Mouse (Mus musculus) Muller cell, postnatal 12 days (primary cell): ENCODE data around the gene Shc3.

Experiments used
- DNase-seq: peaks from one replicate; pipeline ENCODE4 v3.0.0-alpha.2; 2015; ENCODE audit errors: inconsistent ontology term

Shc3 gene

GRCm38 (mm10) chr13:51568911-51569684, at the start of gene Shc3:
TSS of gene Shc3 (minus strand) at chr13:51569419.
- peak; percentile 91 for DNase-seq

DNA sequence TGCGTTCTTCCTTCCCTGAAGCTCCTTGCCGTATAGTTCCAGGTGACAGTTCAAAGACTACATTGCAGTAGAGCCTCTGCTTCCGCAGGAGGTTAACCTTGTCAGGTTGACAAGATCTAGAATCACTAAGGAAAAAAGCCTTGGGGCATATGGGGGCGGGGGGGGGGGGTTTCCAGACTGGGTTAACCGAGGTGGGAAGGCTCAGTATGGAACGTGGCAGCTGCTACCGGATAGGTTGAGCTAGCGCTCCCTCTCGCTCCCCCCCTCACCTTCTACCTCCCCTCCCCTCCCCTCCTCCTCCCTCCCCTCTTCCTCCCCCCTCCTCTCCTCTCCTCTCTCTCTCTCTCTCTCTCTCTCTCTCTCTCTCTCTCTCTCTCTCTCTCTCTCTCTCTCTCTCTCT, 49.4 kb upstream of the Shc3 start:
- no peak for DNase-seq

GRCm38 (mm10) chr13:51617861-51618260, 48.6 kb upstream of the Shc3 start:
- peak; percentile 60 for DNase-seq

DNA sequence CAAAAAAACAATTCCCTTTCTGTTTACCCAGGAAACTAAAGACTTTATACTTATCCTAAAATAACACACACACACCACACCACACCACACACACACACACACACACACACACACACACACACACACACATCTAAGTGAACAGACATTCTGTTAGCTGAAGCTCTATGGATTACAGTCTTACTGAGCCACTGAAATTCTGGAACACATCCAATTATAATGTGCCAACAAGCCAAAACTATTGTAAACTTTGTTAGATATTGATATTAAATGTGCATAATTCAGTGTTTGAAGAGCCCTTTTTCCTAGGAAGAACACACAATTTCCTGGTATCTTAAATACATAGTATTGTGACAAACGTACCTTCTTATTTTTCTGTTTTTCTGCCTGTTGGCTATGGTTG, 48.1 kb upstream of the Shc3 start:
- peak; percentile 47 for DNase-seq

GRCm38 (mm10) chr13:51616417-51617044, 47.3 kb upstream of the Shc3 start:
- DNase-seq = peak; percentile 87

GRCm38 (mm10) chr13:51615815-51616214, 46.6 kb upstream of the Shc3 start:
- DNase-seq = peak; percentile 7

GRCm38 (mm10) chr13:51611500-51611899, 42.3 kb upstream of the Shc3 start:
- no peak for DNase-seq

- no peak for DNase-seq
These were observed 41.8 kb upstream of the Shc3 start for GRCm38 (mm10) chr13:51611060-51611459.

DNA sequence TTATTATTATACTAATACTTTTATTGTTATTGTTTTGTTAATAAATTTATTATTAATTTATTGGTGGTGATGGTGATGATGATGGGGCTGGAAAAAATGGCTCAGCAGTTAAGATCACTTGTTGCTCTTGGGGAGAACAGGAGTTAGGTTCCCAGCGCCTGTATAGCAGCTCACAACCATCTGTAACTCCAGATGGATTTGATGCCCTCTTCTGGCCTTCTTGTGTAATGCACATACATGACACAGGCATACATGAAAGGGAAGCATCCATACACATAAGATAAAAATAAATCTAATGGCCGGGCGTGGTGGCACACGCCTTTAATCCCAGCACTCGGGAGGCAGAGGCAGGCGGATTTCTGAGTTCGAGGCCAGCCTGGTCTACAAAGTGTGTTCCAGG, 40.0 kb upstream of the Shc3 start:
- DNase-seq = no peak

DNA sequence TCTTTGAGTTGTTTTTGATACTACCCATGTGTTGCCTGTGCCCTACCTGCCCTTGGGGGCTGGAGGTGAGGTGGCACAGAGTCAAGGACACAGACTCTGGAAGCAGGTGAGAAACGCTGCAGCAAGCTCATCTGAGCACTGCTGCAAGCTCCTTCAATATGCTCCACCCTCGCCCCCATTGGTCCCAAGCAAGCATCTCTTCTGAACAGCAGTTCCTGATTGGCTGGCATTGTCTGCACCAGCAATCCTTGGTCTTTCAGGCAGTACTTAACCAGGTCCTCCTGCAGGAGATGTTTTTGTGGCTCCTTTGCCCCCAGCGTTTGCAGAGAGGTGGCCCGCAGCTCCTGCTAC, 34.6 kb upstream of the Shc3 start:
- no peak for DNase-seq

DNA sequence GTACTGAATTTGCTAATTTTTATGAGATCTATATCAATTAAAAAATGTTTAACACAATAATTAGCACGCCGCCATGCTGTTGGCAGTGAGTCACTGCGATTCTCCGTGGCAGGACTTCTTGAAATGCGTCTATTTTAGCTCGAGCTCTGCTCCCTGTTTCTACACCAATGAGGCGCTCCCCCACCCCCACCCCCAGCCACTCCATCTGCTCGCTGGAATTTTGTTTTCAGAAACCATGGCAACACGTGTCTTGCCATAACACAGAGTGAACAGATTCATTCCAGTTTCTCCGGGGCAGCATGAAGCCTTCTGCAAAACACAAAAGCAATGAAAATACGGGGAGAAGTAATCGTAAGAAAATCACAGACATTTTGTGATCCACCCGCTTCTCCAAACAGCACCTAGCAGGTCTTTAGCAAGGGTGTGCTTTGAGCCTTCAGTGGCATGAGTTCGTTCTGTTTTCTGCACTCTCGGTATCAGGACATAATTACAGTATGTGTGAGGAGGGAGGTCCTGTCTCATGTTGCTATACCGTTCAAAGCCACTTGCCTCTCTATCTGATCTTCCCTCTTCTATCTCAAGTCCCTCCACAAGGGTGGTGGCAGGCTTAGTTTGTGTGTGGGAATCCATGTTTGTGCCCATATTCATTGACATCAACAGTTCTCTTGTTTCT, 34.1 kb upstream of the Shc3 start:
- DNase-seq = peak; percentile 92

- DNase-seq = no peak
These were observed 33.5 kb upstream of the Shc3 start for GRCm38 (mm10) chr13:51602764-51603163.

DNA sequence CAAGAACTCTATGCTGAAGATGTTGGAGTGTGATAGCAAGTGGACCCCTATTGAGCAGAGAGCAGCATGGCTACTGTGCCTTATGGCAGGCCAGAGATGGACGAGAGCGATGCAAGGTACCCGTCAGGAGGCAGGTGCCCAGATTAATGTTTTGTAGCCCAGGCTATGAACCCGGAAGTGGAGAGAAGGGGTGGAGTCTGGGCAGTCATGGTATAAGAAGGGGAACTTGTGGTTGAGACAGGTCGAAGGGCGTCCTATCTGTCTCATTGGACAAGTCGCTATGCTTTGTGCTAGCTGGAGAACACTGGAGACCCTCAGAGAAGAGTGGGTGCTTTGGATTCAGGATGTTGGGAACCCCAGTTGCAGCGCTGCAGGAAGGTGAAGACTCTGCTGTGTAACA, 30.9 kb upstream of the Shc3 start:
- no peak for DNase-seq

GRCm38 (mm10) chr13:51598063-51598462, 28.8 kb upstream of the Shc3 start:
- DNase-seq = no peak

DNA sequence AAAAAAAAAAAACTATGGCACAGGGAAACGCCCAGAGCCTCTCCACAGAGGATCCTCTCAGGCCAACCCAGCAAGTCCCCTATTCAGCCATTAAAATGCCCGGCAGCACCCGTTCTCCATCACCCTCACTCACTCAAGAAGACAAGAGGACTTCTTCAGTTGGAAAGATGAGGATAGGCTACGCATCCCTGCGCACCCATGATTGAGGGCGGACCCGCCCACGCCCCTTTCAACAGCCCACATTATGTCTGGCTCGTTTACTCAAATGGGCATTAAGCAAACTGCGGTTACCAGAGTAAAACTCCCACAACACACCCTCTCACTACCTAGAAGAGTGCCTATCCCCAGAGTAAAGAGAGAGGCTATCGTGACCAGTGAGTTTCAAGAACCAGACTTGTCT, 26.2 kb upstream of the Shc3 start:
- DNase-seq = no peak

DNA sequence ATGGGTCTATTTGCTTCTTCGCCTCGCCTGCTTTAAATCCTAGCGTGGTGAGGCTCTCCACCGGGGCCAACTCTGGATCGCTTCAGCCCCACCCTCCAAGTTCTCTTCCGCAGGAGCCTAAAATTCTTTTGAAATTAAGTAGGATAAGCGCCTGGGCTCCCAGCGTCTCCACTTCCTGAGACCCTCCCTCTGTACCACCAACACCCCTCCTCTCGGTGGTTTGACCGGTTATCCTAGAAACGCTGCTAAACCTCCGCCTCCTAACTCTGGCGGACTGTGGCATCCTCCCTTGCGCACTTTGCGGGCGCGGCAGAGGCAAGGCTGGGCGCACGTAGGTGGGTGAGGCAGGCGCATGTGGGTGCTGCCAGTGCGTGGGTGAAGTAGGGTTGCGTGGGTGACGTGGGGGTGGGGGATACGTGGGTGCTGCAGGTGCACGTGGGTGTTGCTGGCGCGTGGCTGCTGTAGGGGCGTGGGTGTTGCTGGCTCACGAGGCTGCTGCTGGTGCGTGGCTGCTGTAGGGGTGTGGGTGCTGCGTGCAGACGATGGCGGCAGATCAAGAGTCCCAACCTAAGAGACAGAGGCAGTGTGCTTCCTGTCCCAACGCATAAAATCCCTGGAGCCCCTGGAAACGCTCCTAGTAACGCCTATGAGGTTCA, 25.6 kb upstream of the Shc3 start:
- DNase-seq = peak; percentile 32

GRCm38 (mm10) chr13:51588005-51588404, 18.8 kb upstream of the Shc3 start:
- no peak for DNase-seq

DNA sequence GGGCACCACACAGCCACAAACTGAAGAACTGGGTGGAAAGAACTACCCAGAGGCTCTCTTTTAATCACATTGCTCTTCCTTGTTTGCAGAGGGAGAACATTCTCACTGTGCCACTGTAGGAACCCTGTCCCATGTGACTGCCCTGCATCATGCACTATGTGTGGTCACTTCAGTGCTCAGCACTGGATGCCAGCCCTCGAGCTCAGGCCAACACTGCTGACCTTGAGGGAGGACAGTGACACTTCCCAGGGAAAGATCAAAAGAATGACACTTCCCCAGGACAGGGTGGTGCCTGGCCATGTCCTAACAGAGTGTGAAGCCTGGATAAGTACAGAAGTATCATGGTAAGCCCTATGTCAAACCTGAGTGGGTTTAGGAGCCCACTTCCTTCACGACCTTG, 13.0 kb upstream of the Shc3 start:
- no peak for DNase-seq

GRCm38 (mm10) chr13:51580263-51581044, 11.2 kb upstream of the Shc3 start:
- DNase-seq = peak; percentile 46

DNA sequence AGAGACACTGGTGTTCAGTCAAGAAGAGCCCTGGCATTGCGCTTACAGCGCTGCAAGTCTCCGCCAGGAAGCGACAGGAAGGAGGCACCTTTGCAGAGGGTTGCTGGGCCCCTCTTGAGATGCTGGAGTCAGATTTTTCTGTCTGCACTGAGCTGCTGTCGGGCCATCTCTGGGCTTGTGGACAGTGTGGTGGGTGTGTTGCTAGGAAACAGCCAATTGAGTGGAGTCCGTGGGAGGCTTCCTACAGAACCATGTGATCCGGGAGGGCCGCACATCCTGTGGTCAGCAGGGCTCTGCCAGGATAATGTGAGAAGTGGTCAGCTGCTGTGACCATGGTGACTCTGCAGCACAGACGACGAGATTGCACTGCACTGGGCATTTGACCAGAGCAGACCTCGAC, 4.6 kb upstream of the Shc3 start:
- peak; percentile 63 for DNase-seq

GRCm38 (mm10) chr13:51570111-51570510, 892 bp upstream of the Shc3 start:
- no peak for DNase-seq

DNA sequence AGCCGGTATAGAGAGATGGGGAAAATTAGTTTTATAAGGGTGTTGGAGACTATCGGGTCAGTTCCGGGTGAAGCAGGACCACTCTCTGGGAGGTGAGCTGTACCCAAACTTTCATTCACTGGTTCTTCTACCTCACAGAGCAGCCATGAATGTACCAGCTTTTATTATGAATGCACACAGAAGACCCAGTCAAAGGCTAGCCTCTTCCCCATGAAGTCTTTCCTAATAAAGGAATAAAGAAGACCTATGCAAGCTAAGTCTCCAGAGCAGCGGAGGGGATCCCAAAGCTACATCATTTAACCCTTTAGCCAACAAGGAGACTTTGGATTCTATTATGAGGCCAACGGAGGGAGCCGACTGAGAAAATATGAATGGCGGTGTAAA, 458 bp upstream of the Shc3 start:
- DNase-seq = peak; percentile 74
